Mouse (Mus musculus) neural tube, embryonic 11.5 days (tissue): Measurements from ENCODE around the gene Tfap2e. TPM values are rescaled to one million over a fixed set of nuclear protein-coding genes. Genes with fewer than 3 reads are reported as not detected.

Source experiments
- ATAC-seq: fragments of 200-750 bp; cut with Nextera tagmentation; 2 replicates; pipeline ENCODE4 v1.8.0; 2017; ENCODE audit warnings: moderate number of reproducible peaks, mild to moderate bottlenecking, moderate TSS enrichment, moderate library complexity; ENCODE audit not compliant: insufficient read depth, low FRiP score, low TSS enrichment
- DNase-seq: peaks from one replicate; pipeline ENCODE4 v3.0.0-alpha.2; 2015; ENCODE audit warnings: low spot score
- H3K27ac ChIP-seq: fragments of 300-500 bp; sonication (generic); 2 replicates; pipeline ENCODE4 v1.5.1; 2014; ENCODE audit warnings: low read depth, mild to moderate bottlenecking, low read length
- H3K27me3 ChIP-seq: fragments of 300-500 bp; sonication (generic); 2 replicates; pipeline ENCODE4 v1.6.1; 2014; ENCODE audit warnings: mild to moderate bottlenecking, low read length, mixed read lengths; ENCODE audit not compliant: control insufficient read depth, insufficient read depth
- H3K36me3 ChIP-seq: fragments of 300-500 bp; sonication (generic); 2 replicates; pipeline ENCODE4 v1.6.1; 2014; ENCODE audit warnings: mild to moderate bottlenecking, low read length, moderate library complexity, mixed read lengths; ENCODE audit not compliant: control insufficient read depth, insufficient read depth
- H3K4me1 ChIP-seq: fragments of 300-500 bp; sonication (generic); 2 replicates; pipeline ENCODE4 v1.6.1; 2014; ENCODE audit warnings: low read length, mixed read lengths; ENCODE audit not compliant: control insufficient read depth, insufficient read depth
- H3K4me2 ChIP-seq: fragments of 300-500 bp; sonication (generic); 2 replicates; pipeline ENCODE4 v1.6.1; 2014; ENCODE audit warnings: low read depth, mild to moderate bottlenecking, moderate library complexity
- H3K4me3 ChIP-seq: fragments of 300-500 bp; sonication (generic); 2 replicates; pipeline ENCODE4 v1.5.1; 2014; ENCODE audit warnings: low read depth, low read length
- H3K9ac ChIP-seq: fragments of 300-500 bp; sonication (generic); 2 replicates; pipeline ENCODE4 v1.6.1; 2014; ENCODE audit warnings: mild to moderate bottlenecking, low read length
- H3K9me3 ChIP-seq: fragments of 300-500 bp; sonication (generic); 2 replicates; pipeline ENCODE4 v1.6.1; 2016; ENCODE audit warnings: low read length; ENCODE audit not compliant: control insufficient read depth
- WGBS: fragments of 180-500 bp; shearing (Covaris S2); extraction: QIAGEN DNeasy Blood & Tissue Kit; methylation state at CpG from one replicate; pipeline ENCODE4 v1.1.7; 2014; 5-methylcytosine and 5-hydroxymethylcytosine counted together
- polyA plus RNA-seq: library from polyadenylated mRNA; unstranded; fragments of >200 nt; fragmentation: Nextera tagmentation; extraction: Ambion mirVana; gene quantifications from 2 replicates; pipeline ENCODE4 v1.2.1, GENCODE M21; 2014

Gene Tfap2e
- 0.11 TPM in 2 replicates for polyA plus RNA-seq

DNA sequence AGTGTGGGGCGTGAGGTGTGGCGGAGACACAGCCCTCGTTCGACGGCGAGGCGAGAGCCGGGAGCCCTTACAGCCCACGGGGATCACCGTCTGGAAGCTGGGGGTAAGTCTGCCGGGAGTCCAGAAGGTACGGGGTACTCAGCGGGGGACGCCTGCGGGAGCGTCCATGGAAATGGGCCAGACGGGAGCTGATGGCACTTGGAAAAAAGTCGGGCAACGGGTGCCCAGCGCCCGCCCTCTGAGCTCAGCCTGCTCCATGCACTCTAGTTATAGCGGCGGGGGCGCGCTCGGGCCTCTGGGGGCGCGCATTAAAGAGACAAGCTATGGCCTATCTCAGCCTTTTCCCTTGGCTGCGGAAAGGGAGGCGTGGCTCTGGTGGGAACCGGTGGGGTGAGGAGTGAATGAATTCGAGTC, at the start of gene Tfap2e:
TSS of gene Tfap2e (minus strand) at position 240 of the 414 bp plus-strand sequence.
- 3% methylated on average over 27 of the region's 32 CpGs for WGBS
- peak within 1 kb of the TSS; percentile 20 for H3K4me3 ChIP-seq
- H3K27me3 ChIP-seq: peaks cover 81% of the 10 kb centered on the region
- 0 out of 2 replicates have a peak within 1 kb of the TSS, but pooled peaks have one; percentile 14 for H3K9ac ChIP-seq
- no peaks in the 10 kb centered on the region for H3K36me3 ChIP-seq
- peak; percentile 71 for DNase-seq
- H3K27ac ChIP-seq: no peak within 1 kb of the TSS
- ATAC-seq: peak; percentile 23; the same call in 1 of the 2 replicates
- peak within 1 kb of the TSS; percentile 31; the same call in 1 of the 2 replicates for H3K4me2 ChIP-seq
- H3K4me1 ChIP-seq: no peaks in the 10 kb centered on the region; the same call in 1 of the 2 replicates
- H3K9me3 ChIP-seq: no peaks in the 10 kb centered on the region

DNA sequence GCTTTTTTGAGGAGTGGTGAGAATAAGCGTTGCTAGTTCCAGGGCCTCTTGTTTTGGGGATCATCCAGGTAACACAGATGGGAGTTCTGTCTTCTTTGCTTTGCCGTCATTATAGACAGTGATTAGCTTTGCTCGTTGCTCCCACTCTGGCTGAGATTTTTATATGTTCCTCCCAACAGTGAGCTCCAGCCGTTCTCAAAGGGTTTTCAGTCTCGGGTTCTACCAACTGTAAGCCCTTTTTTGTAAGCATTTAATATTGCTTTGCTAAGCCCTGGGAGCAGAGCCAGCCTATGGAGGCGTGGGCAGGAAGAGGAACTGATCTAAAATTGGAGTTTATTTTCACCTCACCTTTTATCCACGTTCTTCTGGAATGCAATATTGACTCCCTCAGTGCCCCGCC, 47.0 kb upstream of the Tfap2e start:
- Histone ChIP-seq H3K27me3 (no peaks in the 10 kb centered on the region), H3K36me3 (no peaks in the 10 kb centered on the region), H3K4me3 (no peak overlapping the region), H3K9ac (no peak overlapping the region), H3K9me3 (no peaks in the 10 kb centered on the region), H3K4me1 (peaks cover 9% of the 10 kb centered on the region; the same call in 1 of the 2 replicates), H3K27ac (no peak overlapping the region), H3K4me2 (no peak overlapping the region)
- 88% methylated on average over 8 of the region's 8 CpGs for WGBS
- ATAC-seq: no peak
- no peak for DNase-seq

- H3K9me3 ChIP-seq: no peaks in the 10 kb centered on the region
- H3K4me1 ChIP-seq: peaks cover 9% of the 10 kb centered on the region; the same call in 1 of the 2 replicates
- H3K27me3 ChIP-seq: no peaks in the 10 kb centered on the region
- H3K36me3 ChIP-seq: no peaks in the 10 kb centered on the region
- DNase-seq: no peak
- H3K4me3 ChIP-seq: no peak overlapping the region
- H3K9ac ChIP-seq: no peak overlapping the region
- ATAC-seq: no peak
- H3K4me2 ChIP-seq: no peak overlapping the region
- H3K27ac ChIP-seq: no peak overlapping the region
- WGBS: 90% methylated on average over 8 of the region's 8 CpGs
Measured at GRCm38 (mm10) chr4:126782512-126782911, 46.5 kb upstream of the Tfap2e start.

DNA sequence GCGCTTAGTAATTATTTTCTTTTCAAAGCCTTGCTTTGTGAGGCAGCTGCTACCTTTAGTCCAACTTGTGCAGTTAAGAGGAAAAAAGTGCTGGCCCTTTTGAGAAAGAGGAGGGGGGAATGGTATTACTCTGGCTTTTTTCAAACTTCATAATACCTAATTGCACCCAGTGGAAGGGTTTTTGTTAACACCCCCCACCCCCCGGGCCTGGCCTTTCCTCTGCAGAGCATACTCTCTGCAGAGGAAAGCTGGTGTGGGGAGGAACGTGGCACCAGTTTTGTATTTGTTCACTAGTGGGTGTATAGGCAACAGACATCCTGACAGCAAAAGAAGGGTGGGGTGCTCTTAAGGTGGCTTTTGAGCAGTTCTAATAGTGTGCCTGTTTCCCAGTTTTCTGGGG, 45.8 kb upstream of the Tfap2e start:
- H3K9me3 ChIP-seq: no peaks in the 10 kb centered on the region
- no peaks in the 10 kb centered on the region for H3K36me3 ChIP-seq
- no peak overlapping the region for H3K4me2 ChIP-seq
- ATAC-seq (no peak), DNase-seq (no peak)
- peaks cover 9% of the 10 kb centered on the region; the same call in 1 of the 2 replicates for H3K4me1 ChIP-seq
- H3K27ac ChIP-seq: no peak overlapping the region
- H3K4me3 ChIP-seq: no peak overlapping the region
- 57% methylated on average over 3 of the region's 3 CpGs for WGBS
- H3K27me3 ChIP-seq: no peaks in the 10 kb centered on the region
- H3K9ac ChIP-seq: no peak overlapping the region

DNA sequence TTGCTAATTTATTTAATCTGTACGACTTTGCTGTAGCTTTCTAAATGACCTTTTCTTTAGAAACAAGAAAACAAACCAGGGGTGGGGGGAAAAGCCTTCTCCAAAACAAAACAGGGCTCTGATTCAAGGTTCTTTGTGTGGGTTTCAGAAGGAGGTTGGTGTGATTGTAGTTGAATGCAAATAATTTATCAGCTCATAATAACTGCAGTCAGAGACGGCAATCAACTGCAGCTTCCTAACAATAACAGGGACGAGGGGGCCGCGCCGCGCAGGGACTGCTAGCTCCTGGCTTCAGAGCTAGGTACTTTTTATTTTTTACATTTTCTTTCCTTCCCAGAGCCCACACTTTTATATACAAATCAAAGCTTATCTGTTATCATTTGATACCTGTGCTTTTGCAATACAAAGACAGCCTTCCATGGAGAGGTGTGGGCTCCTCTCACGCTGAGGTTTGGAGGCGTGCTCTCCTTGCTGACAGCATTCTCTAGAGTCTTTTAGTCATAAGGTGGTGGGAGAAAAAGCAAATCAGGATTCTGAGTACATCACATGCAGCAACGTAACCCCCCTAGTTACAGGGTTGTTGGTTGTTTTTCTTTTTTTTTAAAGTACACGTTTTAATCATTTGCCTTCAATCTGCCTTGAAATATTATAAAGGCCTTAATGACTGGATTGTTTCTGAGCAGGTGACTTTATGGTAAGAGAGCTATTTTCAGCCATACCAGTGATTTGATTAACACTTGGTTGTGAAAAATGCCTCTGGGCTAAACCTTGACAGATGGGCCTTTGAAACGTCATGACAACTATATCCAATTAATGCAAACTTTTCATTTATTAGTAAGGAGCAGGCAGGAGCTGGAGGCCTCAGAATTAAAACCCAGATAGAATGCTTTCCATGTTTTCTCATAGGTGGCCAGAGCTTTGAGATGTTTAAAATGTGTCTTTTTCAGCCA, 44.1 kb upstream of the Tfap2e start:
- 43% methylated on average over 12 of the region's 12 CpGs for WGBS
- Histone ChIP-seq H3K4me2 (no peak overlapping the region), H3K27ac (no peak overlapping the region), H3K9ac (peak overlapping the region; percentile 2; the same call in 1 of the 2 replicates), H3K4me1 (peaks cover 9% of the 10 kb centered on the region; the same call in 1 of the 2 replicates), H3K36me3 (no peaks in the 10 kb centered on the region), H3K27me3 (no peaks in the 10 kb centered on the region), H3K4me3 (no peak overlapping the region), H3K9me3 (no peaks in the 10 kb centered on the region)
- no peak for ATAC-seq
- DNase-seq: no peak

DNA sequence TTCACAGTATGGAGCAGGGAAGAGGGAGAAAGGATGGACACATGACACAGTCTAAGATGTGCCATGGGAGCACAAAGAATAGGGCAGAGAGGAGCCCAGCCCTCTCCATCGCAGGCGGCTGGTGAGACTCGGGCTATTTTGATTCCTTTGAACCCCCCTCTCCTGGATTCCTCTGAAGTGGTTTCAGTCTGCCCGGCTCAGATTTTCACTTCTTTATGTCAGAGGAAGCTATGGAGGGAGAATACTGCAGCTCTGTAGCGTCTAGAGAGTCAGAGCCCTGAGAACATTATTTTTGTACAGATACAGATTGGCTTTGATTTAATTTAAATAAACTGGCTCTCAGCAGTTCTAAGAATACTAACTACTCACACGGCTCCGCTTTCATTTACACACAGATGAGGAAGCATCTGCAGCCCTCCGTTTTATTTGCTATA, 43.1 kb upstream of the Tfap2e start:
- ATAC-seq: no peak
- no peaks in the 10 kb centered on the region for H3K36me3 ChIP-seq
- H3K9me3 ChIP-seq: no peaks in the 10 kb centered on the region
- 35% methylated on average over 8 of the region's 8 CpGs for WGBS
- H3K9ac ChIP-seq: no peak overlapping the region
- H3K4me2 ChIP-seq: no peak overlapping the region
- peaks cover 9% of the 10 kb centered on the region; the same call in 1 of the 2 replicates for H3K4me1 ChIP-seq
- DNase-seq: no peak
- no peaks in the 10 kb centered on the region for H3K27me3 ChIP-seq
- no peak overlapping the region for H3K4me3 ChIP-seq
- H3K27ac ChIP-seq: no peak overlapping the region; the same call in 1 of the 2 replicates

DNA sequence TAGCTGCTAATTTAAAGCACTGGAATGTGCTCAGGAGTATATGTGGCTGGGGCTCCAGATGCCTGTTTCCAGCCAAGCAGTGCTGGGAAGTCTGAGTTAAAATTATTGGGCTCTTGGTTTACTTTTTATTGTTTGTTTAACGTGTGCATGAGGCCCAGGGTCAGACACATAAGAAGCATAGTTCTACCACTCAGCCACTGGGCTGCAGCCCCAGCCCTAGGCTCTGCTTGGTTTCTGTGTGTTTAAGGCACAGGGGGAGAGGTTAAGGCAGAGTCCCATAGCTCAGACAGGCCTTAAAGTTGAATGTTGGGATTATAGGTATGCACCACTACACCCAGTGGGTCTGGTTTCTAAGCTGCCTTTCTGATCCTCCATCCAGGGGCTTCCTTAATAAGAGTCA, 39.1 kb upstream of the Tfap2e start:
- Histone ChIP-seq H3K9me3 (no peaks in the 10 kb centered on the region), H3K27ac (no peak overlapping the region), H3K4me3 (no peak overlapping the region), H3K36me3 (no peaks in the 10 kb centered on the region), H3K4me1 (peaks cover 9% of the 10 kb centered on the region; the same call in 1 of the 2 replicates), H3K9ac (no peak overlapping the region), H3K4me2 (no peak overlapping the region), H3K27me3 (no peaks in the 10 kb centered on the region)
- no peak for ATAC-seq
- WGBS: 82% methylated on average over 1 of the region's 1 CpGs
- no peak for DNase-seq

GRCm38 (mm10) chr4:126773871-126774270, 37.8 kb upstream of the Tfap2e start:
- H3K4me2 ChIP-seq: no peak overlapping the region
- H3K4me1 ChIP-seq: no peaks in the 10 kb centered on the region
- no peaks in the 10 kb centered on the region for H3K36me3 ChIP-seq
- H3K9ac ChIP-seq: no peak overlapping the region
- no peak overlapping the region for H3K4me3 ChIP-seq
- H3K27ac ChIP-seq: no peak overlapping the region
- H3K9me3 ChIP-seq: no peaks in the 10 kb centered on the region
- H3K27me3 ChIP-seq: no peaks in the 10 kb centered on the region
- DNase-seq (no peak), ATAC-seq (no peak)
- WGBS: 92% methylated on average over 6 of the region's 6 CpGs
